Mouse (Mus musculus): ENCODE data around the gene Dazap1. TPM values are rescaled to one million over a fixed set of nuclear protein-coding genes. Genes with fewer than 3 reads are reported as not detected.

Gene Dazap1
- total and polyA plus RNA-seq, 2 experiments from 2014 or later: 30.3 to 96.2 TPM

GRCm38 (mm10) chr10:80226071-80226415 is 35.2 kb upstream of the Dazap1 start:
- no peak for ATAC-seq (ENCODE audit: insufficient read depth, low read depth)
- H3K4me3 ChIP-seq (ENCODE audit: low read depth, low read length): peak overlapping the region; percentile 90
- under 1% methylated on average over 14 of the region's 14 CpGs for WGBS
- H3K9ac ChIP-seq (replicated peaks; ENCODE audit: low read depth, low read length): 0 out of 2 replicates have a peak overlapping the region, but pooled peaks have one; percentile 26
- no peaks in the 10 kb centered on the region for H3K27me3 ChIP-seq (ENCODE audit: control insufficient read depth, insufficient read depth, low read length)
- H3K27ac ChIP-seq (ENCODE audit: low read depth): peak overlapping the region; percentile 87
- peaks cover 22% of the 10 kb centered on the region for H3K36me3 ChIP-seq (replicated peaks; ENCODE audit: control insufficient read depth, insufficient read depth, low read length)
- DNase-seq (ENCODE audit: low spot score): no peak
- peaks cover 21% of the 10 kb centered on the region for H3K4me1 ChIP-seq (ENCODE audit: control insufficient read depth, insufficient read depth)
- no peaks in the 10 kb centered on the region for H3K9me3 ChIP-seq (replicated peaks; ENCODE audit: control insufficient read depth, low read length)
- no peak for TF ChIP-seq CTCF (IDR thresholded peaks at IDR 0.05; ENCODE audit: low read depth)
- H3K4me2 ChIP-seq (ENCODE audit: low read depth, low read length): peak overlapping the region; percentile 49

- TF ChIP-seq EP300 (IDR thresholded peaks at IDR 0.05; ENCODE audit: low read depth): no peak; the same call in 1 of the 2 replicates
- peak; percentile 74 for TF ChIP-seq CTCF (IDR thresholded peaks at IDR 0.05; ENCODE audit: low read depth)
- Histone ChIP-seq H3K4me3 (ENCODE audit: low read depth, low read length) (peak within 1 kb of the TSS; percentile 90), H3K27me3 (ENCODE audit: control insufficient read depth, insufficient read depth, low read length) (no peaks in the 10 kb centered on the region), H3K9me3 (replicated peaks; ENCODE audit: control insufficient read depth, low read length) (no peaks in the 10 kb centered on the region), H3K4me1 (ENCODE audit: control insufficient read depth, insufficient read depth) (peaks cover 21% of the 10 kb centered on the region), H3K27ac (ENCODE audit: low read depth) (peak within 1 kb of the TSS; percentile 95), H3K36me3 (replicated peaks; ENCODE audit: control insufficient read depth, insufficient read depth, low read length) (peaks cover 28% of the 10 kb centered on the region), H3K9ac (replicated peaks; ENCODE audit: low read depth, low read length) (peak within 1 kb of the TSS; percentile 91), H3K4me2 (ENCODE audit: low read depth, low read length) (peak within 1 kb of the TSS; percentile 97)
- peak; percentile 99 for ATAC-seq (ENCODE audit: insufficient read depth, low read depth)
- peak; percentile 99 for DNase-seq (ENCODE audit: low spot score)
- under 1% methylated on average over 51 of the region's 75 CpGs for WGBS
Measured at GRCm38 (mm10) chr10:80226416-80227165, 34.7 kb upstream of the Dazap1 start, which contains the start of gene Mum1. Gene Mum1 (plus strand): TSS chr10:80226434.

GRCm38 (mm10) chr10:80227166-80227539 is 34.1 kb upstream of the Dazap1 start:
- WGBS: 9% methylated on average over 10 of the region's 10 CpGs
- no peak for ATAC-seq (ENCODE audit: insufficient read depth, low read depth)
- peaks cover 33% of the 10 kb centered on the region for H3K36me3 ChIP-seq (replicated peaks; ENCODE audit: control insufficient read depth, insufficient read depth, low read length)

GRCm38 (mm10) chr10:80227877-80228775 is 33.2 kb upstream of the Dazap1 start:
- Histone ChIP-seq H3K27me3 (ENCODE audit: control insufficient read depth, insufficient read depth, low read length) (no peaks in the 10 kb centered on the region), H3K4me1 (ENCODE audit: control insufficient read depth, insufficient read depth) (peaks cover 21% of the 10 kb centered on the region), H3K9ac (replicated peaks; ENCODE audit: low read depth, low read length) (0 out of 2 replicates have a peak overlapping the region, but pooled peaks have one; percentile 91), H3K4me3 (ENCODE audit: low read depth, low read length) (peak overlapping the region; percentile 90), H3K4me2 (ENCODE audit: low read depth, low read length) (peak overlapping the region; percentile 97), H3K9me3 (replicated peaks; ENCODE audit: control insufficient read depth, low read length) (no peaks in the 10 kb centered on the region), H3K36me3 (replicated peaks; ENCODE audit: control insufficient read depth, insufficient read depth, low read length) (peaks cover 43% of the 10 kb centered on the region), H3K27ac (ENCODE audit: low read depth) (peak overlapping the region; percentile 22; the same call in 1 of the 2 replicates)
- WGBS: 26% methylated on average over 15 of the region's 15 CpGs
- TF ChIP-seq CTCF (IDR thresholded peaks at IDR 0.05; ENCODE audit: low read depth) (no peak), EP300 (IDR thresholded peaks at IDR 0.05; ENCODE audit: low read depth) (no peak)
- DNase-seq (ENCODE audit: low spot score) (no peak), ATAC-seq (ENCODE audit: insufficient read depth, low read depth) (no peak)

More at GRCm38 (mm10) chr10:80227166-80227539, 34.1 kb upstream of the Dazap1 start:
- TF ChIP-seq EP300 (IDR thresholded peaks at IDR 0.05; ENCODE audit: low read depth) (no peak), CTCF (IDR thresholded peaks at IDR 0.05; ENCODE audit: low read depth) (no peak)
- DNase-seq (ENCODE audit: low spot score): no peak
- Histone ChIP-seq H3K4me3 (ENCODE audit: low read depth, low read length) (peak overlapping the region; percentile 90), H3K27ac (ENCODE audit: low read depth) (peak overlapping the region; percentile 95), H3K9me3 (replicated peaks; ENCODE audit: control insufficient read depth, low read length) (no peaks in the 10 kb centered on the region), H3K4me1 (ENCODE audit: control insufficient read depth, insufficient read depth) (peaks cover 21% of the 10 kb centered on the region), H3K27me3 (ENCODE audit: control insufficient read depth, insufficient read depth, low read length) (no peaks in the 10 kb centered on the region), H3K4me2 (ENCODE audit: low read depth, low read length) (peak overlapping the region; percentile 97), H3K9ac (replicated peaks; ENCODE audit: low read depth, low read length) (peak overlapping the region; percentile 91)

GRCm38 (mm10) chr10:80236145-80236825 is 25.0 kb upstream of the Dazap1 start:
- H3K4me1 ChIP-seq (ENCODE audit: control insufficient read depth, insufficient read depth): no peaks in the 10 kb centered on the region
- no peak overlapping the region for H3K9ac ChIP-seq (replicated peaks; ENCODE audit: low read depth, low read length)
- H3K36me3 ChIP-seq (replicated peaks; ENCODE audit: control insufficient read depth, insufficient read depth, low read length): peaks cover 98% of the 10 kb centered on the region
- H3K4me3 ChIP-seq (ENCODE audit: low read depth, low read length): no peak overlapping the region
- H3K4me2 ChIP-seq (ENCODE audit: low read depth, low read length): no peak overlapping the region
- 93% methylated on average over 13 of the region's 13 CpGs for WGBS
- no peak for TF ChIP-seq CTCF (IDR thresholded peaks at IDR 0.05; ENCODE audit: low read depth)
- TF ChIP-seq EP300 (IDR thresholded peaks at IDR 0.05; ENCODE audit: low read depth): no peak
- ATAC-seq (ENCODE audit: insufficient read depth, low read depth): no peak
- no peaks in the 10 kb centered on the region for H3K9me3 ChIP-seq (replicated peaks; ENCODE audit: control insufficient read depth, low read length)
- H3K27ac ChIP-seq (ENCODE audit: low read depth): no peak overlapping the region
- DNase-seq (ENCODE audit: low spot score): no peak
- no peaks in the 10 kb centered on the region for H3K27me3 ChIP-seq (ENCODE audit: control insufficient read depth, insufficient read depth, low read length)
